9 mouse cellular contexts compared by ENCODE assay signal in genomic region chr13:109992775-109993505, GRCm38 (mm10).
DNase-seq lines count a peak whose midpoint lies in the region; ATAC-seq and TF ChIP-seq lines count a peak whose summit lies in the region.
"Had no signal": no experiment of that assay in that cellular context is flagged by ENCODE, and none has a peak within 500 bp of the region (broad histone marks: within the 10 kb centered on the region; RNA-seq: fewer than 3 reads in every experiment).

No protein-coding gene starts in this region.

- no peak overlapping the region for H3K4me2 ChIP-seq in midbrain, embryonic 14.5 days (ENCODE audit: low read length)
- H3K4me2 ChIP-seq in midbrain, embryonic 16.5 days (ENCODE audit: low read length), result no peak overlapping the region
- H3K4me2 ChIP-seq in kidney, postnatal 0 days (ENCODE audit: low read length), result no peak overlapping the region
- H3K4me2 ChIP-seq: liver, embryonic 13.5 days had no signal

- 80% methylated on average over 5 of the region's 5 CpGs for WGBS in midbrain, embryonic 14.5 days
- WGBS in midbrain, embryonic 16.5 days, result 78% methylated on average over 5 of the region's 5 CpGs
- 64% methylated on average over 5 of the region's 5 CpGs for WGBS in kidney, postnatal 0 days

- H3K9ac ChIP-seq in midbrain, embryonic 14.5 days (replicated peaks; ENCODE audit: low read length), result no peak overlapping the region
- no peak overlapping the region for H3K9ac ChIP-seq in midbrain, embryonic 16.5 days (ENCODE audit: low read depth, low read length)
- no peak overlapping the region for H3K9ac ChIP-seq in kidney, postnatal 0 days (ENCODE audit: low read depth, low read length)
- H3K9ac ChIP-seq: liver, embryonic 13.5 days had no signal

- DNase-seq in midbrain, embryonic 14.5 days, result peak; percentile 55
- peak; percentile 77 for DNase-seq in cerebellum, adult 11-12 months
- DNase-seq in gastrocnemius, adult 2 months, result peak; percentile 77
- peak; percentile 55 for DNase-seq in kidney, postnatal 0 days (ENCODE audit: low spot score)
- peak; percentile 74 for DNase-seq in lung, postnatal 14 days
- DNase-seq in thymus, adult 18-20 months, result no peak
- DNase-seq: liver, embryonic 13.5 days had no signal

- H3K27me3 ChIP-seq in midbrain, embryonic 14.5 days (ENCODE audit: control insufficient read depth, insufficient read depth, low read length), result no peaks in the 10 kb centered on the region
- H3K27me3 ChIP-seq in midbrain, embryonic 16.5 days (ENCODE audit: control insufficient read depth, insufficient read depth, low read depth, low read length), result no peaks in the 10 kb centered on the region
- H3K27me3 ChIP-seq in kidney, postnatal 0 days (ENCODE audit: insufficient read depth, low read length), result no peaks in the 10 kb centered on the region
- H3K27me3 ChIP-seq: liver, embryonic 13.5 days had no signal

- H3K9me3 ChIP-seq in midbrain, embryonic 14.5 days (ENCODE audit: control insufficient read depth, low read length), result no peaks in the 10 kb centered on the region
- no peaks in the 10 kb centered on the region for H3K9me3 ChIP-seq in midbrain, embryonic 16.5 days (replicated peaks; ENCODE audit: control insufficient read depth, low read length, poor library complexity, severe bottlenecking)
- no peaks in the 10 kb centered on the region for H3K9me3 ChIP-seq in kidney, postnatal 0 days (replicated peaks; ENCODE audit: low read length)
- H3K9me3 ChIP-seq: liver, embryonic 13.5 days had no signal

- no peak for ATAC-seq in midbrain, embryonic 14.5 days (ENCODE audit: low FRiP score, low TSS enrichment)
- ATAC-seq in midbrain, embryonic 16.5 days, result no peak
- no peak for ATAC-seq in kidney, postnatal 0 days (replicated peaks; ENCODE audit: low FRiP score, low read depth)
- no peak for ATAC-seq in activated CD4-positive, CD25-positive, alpha-beta regulatory T cell, adult 4 months

- no peak for TF ChIP-seq CTCF in gastrocnemius, adult 2 months (IDR thresholded peaks at IDR 0.05)
- no peak for TF ChIP-seq CTCF in kidney, postnatal 0 days (IDR thresholded peaks at IDR 0.05; ENCODE audit: low read depth)

- H3K4me1 ChIP-seq in midbrain, embryonic 14.5 days (ENCODE audit: control insufficient read depth, insufficient read depth, low read length), result no peaks in the 10 kb centered on the region
- no peaks in the 10 kb centered on the region for H3K4me1 ChIP-seq in midbrain, embryonic 16.5 days (ENCODE audit: control insufficient read depth, insufficient read depth, low read length)
- no peaks in the 10 kb centered on the region for H3K4me1 ChIP-seq in kidney, postnatal 0 days (replicated peaks; ENCODE audit: insufficient read depth, low read length)
- H3K4me1 ChIP-seq: liver, embryonic 13.5 days had no signal

- H3K4me3 ChIP-seq in midbrain, embryonic 14.5 days (replicated peaks; ENCODE audit: low read depth, low read length), result no peak overlapping the region
- H3K4me3 ChIP-seq in midbrain, embryonic 16.5 days (ENCODE audit: low read depth, low read length), result no peak overlapping the region
- H3K4me3 ChIP-seq in gastrocnemius, adult 2 months, result no peak overlapping the region
- no peak overlapping the region for H3K4me3 ChIP-seq in kidney, postnatal 0 days (replicated peaks; ENCODE audit: low read depth, low read length)
- H3K4me3 ChIP-seq: liver, embryonic 13.5 days had no signal

- H3K36me3 ChIP-seq in midbrain, embryonic 14.5 days (ENCODE audit: control insufficient read depth, insufficient read depth, low read length), result no peaks in the 10 kb centered on the region
- H3K36me3 ChIP-seq in midbrain, embryonic 16.5 days (ENCODE audit: control insufficient read depth, insufficient read depth, low read length), result no peaks in the 10 kb centered on the region
- no peaks in the 10 kb centered on the region for H3K36me3 ChIP-seq in kidney, postnatal 0 days (ENCODE audit: insufficient read depth, low read length)
- H3K36me3 ChIP-seq: liver, embryonic 13.5 days had no signal

- intact Hi-C loops in gastrocnemius, adult 2 months (cut with DNase I), result no loop called here

- no peak overlapping the region for H3K27ac ChIP-seq in midbrain, embryonic 14.5 days (replicated peaks; ENCODE audit: low read depth, low read length)
- H3K27ac ChIP-seq in midbrain, embryonic 16.5 days (ENCODE audit: low read length), result no peak overlapping the region
- H3K27ac ChIP-seq in gastrocnemius, adult 2 months, result peak overlapping the region; percentile 12; the same call in 1 of the 2 replicates
- no peak overlapping the region for H3K27ac ChIP-seq in kidney, postnatal 0 days
- H3K27ac ChIP-seq: liver, embryonic 13.5 days had no signal

Comparison
In these comparisons a context has a peak if more than half of its experiments do, and no peak if none do; other contexts are left out.
1. DNase-seq: peak in midbrain, embryonic 14.5 days (single experiment), cerebellum, adult 11-12 months (single experiment), gastrocnemius, adult 2 months (single experiment), kidney, postnatal 0 days (single experiment) and lung, postnatal 14 days (single experiment); none in thymus, adult 18-20 months (0 of 2).